Mouse (Mus musculus) heart, adult 2 months (tissue): Measurements from ENCODE around the gene Slc4a8.

Source experiments
- CTCF ChIP-seq: fragments of 200-600 bp; IDR thresholded peaks from 2 replicates; pipeline ENCODE4 v1.8.1; 2022; ENCODE audit warnings: antibody characterized with exemption, mild to moderate bottlenecking, moderate library complexity
- EP300 ChIP-seq: fragments of 200-500 bp; IDR thresholded peaks from 2 replicates; pipeline ENCODE4 v1.6.1; 2011; ENCODE audit warnings: low read depth, low read length, control low read depth; ENCODE audit not compliant: insufficient read depth
- POLR2A ChIP-seq: fragments of 200-500 bp; IDR thresholded peaks from 2 replicates; pipeline ENCODE4 v1.6.1; 2011; ENCODE audit warnings: mild to moderate bottlenecking, low read depth, low read length, control low read depth; ENCODE audit not compliant: insufficient read depth

DNA sequence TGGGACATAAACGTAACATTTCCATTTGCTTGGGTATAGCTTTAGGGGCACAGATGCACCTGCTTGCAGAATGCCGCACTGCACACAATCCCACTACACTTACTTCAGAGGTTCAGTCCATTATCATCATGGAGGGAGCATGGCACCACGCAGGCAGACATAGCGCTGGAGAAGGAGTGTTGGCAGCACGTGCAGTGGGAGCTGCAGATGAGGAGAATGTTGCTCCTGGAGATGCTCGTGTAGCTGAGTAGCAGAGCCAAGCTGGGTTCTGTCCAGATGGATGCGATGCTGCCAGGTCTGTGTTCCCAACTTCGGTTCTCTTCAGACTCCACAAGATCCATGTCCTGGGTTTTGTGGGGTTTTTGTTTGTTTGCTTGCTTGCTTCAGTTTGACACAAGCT is 64.5 kb downstream of the Slc4a8 start:
- TF ChIP-seq CTCF (no peak), POLR2A (no peak), EP300 (no peak)
